Comparison of ENCODE assay signal across 20 mouse cellular contexts in the genomic region with DNA sequence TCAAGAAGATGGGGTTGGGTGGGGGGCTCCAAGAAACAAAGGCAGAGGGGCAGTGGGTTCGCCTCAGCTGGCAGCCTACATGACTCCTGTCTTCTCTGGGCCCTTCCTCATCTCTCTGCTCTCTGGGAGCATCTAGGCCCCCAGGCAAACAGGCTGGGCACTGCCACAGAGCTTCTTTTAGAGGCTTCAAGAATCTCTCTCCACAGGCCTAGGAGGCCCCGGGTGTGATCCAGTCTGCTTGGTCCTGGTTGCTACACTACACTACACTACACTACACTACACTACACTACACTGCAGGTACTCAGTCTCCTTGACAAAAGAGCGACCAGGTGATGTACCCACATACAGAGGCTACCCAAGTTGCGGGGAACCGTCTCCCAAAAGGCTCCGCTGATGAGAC. TPM values are rescaled to one million over a fixed set of nuclear protein-coding genes. Genes with fewer than 3 reads are reported as not detected.
DNase-seq lines count a peak whose midpoint lies in the region; ATAC-seq and TF ChIP-seq lines count a peak whose summit lies in the region.
"Had no signal": no experiment of that assay in that cellular context is flagged by ENCODE, and none has a peak within 500 bp of the region (broad histone marks: within the 10 kb centered on the region; RNA-seq: fewer than 3 reads in every experiment).

No protein-coding gene starts in this region.

- H3K9ac ChIP-seq in forebrain, embryonic 12.5 days: 0 out of 2 replicates have a peak overlapping the region, but pooled peaks have one; percentile 25
- H3K9ac ChIP-seq in forebrain, embryonic 15.5 days (replicated peaks): no peak overlapping the region
- H3K9ac ChIP-seq in hindbrain, postnatal 0 days (replicated peaks; ENCODE audit: low read length): peak overlapping the region; percentile 24; the same call in 1 of the 2 replicates
- peak overlapping the region; percentile 54 for H3K9ac ChIP-seq in midbrain, postnatal 0 days (replicated peaks; ENCODE audit: low read length, poor library complexity, severe bottlenecking)
- H3K9ac ChIP-seq: kidney, embryonic 15.5 days; liver, embryonic 13.5 days had no signal

- no peak for ATAC-seq in forebrain, embryonic 12.5 days (ENCODE audit: low FRiP score)
- ATAC-seq in forebrain, embryonic 15.5 days (replicated peaks): no peak
- ATAC-seq in hindbrain, postnatal 0 days: no peak
- ATAC-seq in midbrain, postnatal 0 days (ENCODE audit: low FRiP score): no peak

- peak overlapping the region; percentile 63 for H3K27ac ChIP-seq in forebrain, embryonic 12.5 days
- H3K27ac ChIP-seq in forebrain, embryonic 15.5 days (replicated peaks): no peak overlapping the region
- H3K27ac ChIP-seq in hindbrain, postnatal 0 days: peak overlapping the region; percentile 45; the same call in 1 of the 2 replicates
- peak overlapping the region; percentile 68 for H3K27ac ChIP-seq in midbrain, postnatal 0 days (ENCODE audit: low read depth, low read length)
- H3K27ac ChIP-seq: kidney, embryonic 15.5 days; liver, embryonic 13.5 days had no signal

- WGBS in forebrain, embryonic 12.5 days: 26% methylated on average over 6 of the region's 6 CpGs
- 28% methylated on average over 6 of the region's 6 CpGs for WGBS in forebrain, embryonic 15.5 days
- 8% methylated on average over 6 of the region's 6 CpGs for WGBS in hindbrain, postnatal 0 days
- WGBS in midbrain, postnatal 0 days: 11% methylated on average over 6 of the region's 6 CpGs

- H3K27me3 ChIP-seq in forebrain, embryonic 12.5 days: peaks cover 98% of the 10 kb centered on the region
- H3K27me3 ChIP-seq in forebrain, embryonic 15.5 days: peaks cover 80% of the 10 kb centered on the region
- peaks cover 65% of the 10 kb centered on the region for H3K27me3 ChIP-seq in hindbrain, postnatal 0 days (ENCODE audit: insufficient read depth, low read length)
- peaks cover 46% of the 10 kb centered on the region for H3K27me3 ChIP-seq in midbrain, postnatal 0 days (ENCODE audit: insufficient read depth, low read length)

- H3K4me3 ChIP-seq in forebrain, embryonic 12.5 days (replicated peaks): peak overlapping the region; percentile 23
- 0 out of 2 replicates have a peak overlapping the region, but pooled peaks have one; percentile 7 for H3K4me3 ChIP-seq in forebrain, embryonic 15.5 days
- peak overlapping the region; percentile 46 for H3K4me3 ChIP-seq in hindbrain, postnatal 0 days (ENCODE audit: low read length)
- H3K4me3 ChIP-seq in midbrain, postnatal 0 days (ENCODE audit: low read depth, low read length): peak overlapping the region; percentile 51
- H3K4me3 ChIP-seq: kidney, embryonic 15.5 days; liver, embryonic 13.5 days; myocyte had no signal

- no peak for DNase-seq in hindbrain, postnatal 0 days (ENCODE audit: low spot score)
- no peak for DNase-seq in midbrain, postnatal 0 days (ENCODE audit: low spot score)
- DNase-seq in MN1 (ENCODE audit: low spot score): no peak
- DNase-seq in B cell, adult 2 months: no peak
- DNase-seq in ovary, postnatal 10 days (ENCODE audit: low spot score): no peak
- DNase-seq: cerebellum, adult 9-10 months; gastrocnemius, postnatal 25 days; liver, embryonic 13.5 days; right cerebral cortex, postnatal 14 days; thymus, postnatal 14 days had no signal

- no peaks in the 10 kb centered on the region for H3K36me3 ChIP-seq in forebrain, embryonic 12.5 days (replicated peaks)
- H3K36me3 ChIP-seq in forebrain, embryonic 15.5 days: no peaks in the 10 kb centered on the region
- no peaks in the 10 kb centered on the region for H3K36me3 ChIP-seq in hindbrain, postnatal 0 days (ENCODE audit: insufficient read depth, low read length)
- no peaks in the 10 kb centered on the region for H3K36me3 ChIP-seq in midbrain, postnatal 0 days (ENCODE audit: insufficient read depth, low read length)
- H3K36me3 ChIP-seq: kidney, embryonic 15.5 days; liver, embryonic 13.5 days had no signal

- H3K4me2 ChIP-seq in forebrain, embryonic 12.5 days: peak overlapping the region; percentile 43
- H3K4me2 ChIP-seq in forebrain, embryonic 15.5 days (replicated peaks): no peak overlapping the region
- peak overlapping the region; percentile 61 for H3K4me2 ChIP-seq in hindbrain, postnatal 0 days (ENCODE audit: low read depth, low read length)
- peak overlapping the region; percentile 57 for H3K4me2 ChIP-seq in midbrain, postnatal 0 days (ENCODE audit: low read depth, low read length, poor library complexity, severe bottlenecking)
- H3K4me2 ChIP-seq: kidney, embryonic 15.5 days; liver, embryonic 13.5 days had no signal

- TF ChIP-seq CTCF in hindbrain, postnatal 0 days (IDR thresholded peaks at IDR 0.05; ENCODE audit: low read depth): no peak
- TF ChIP-seq CTCF in midbrain, postnatal 0 days (IDR thresholded peaks at IDR 0.05): no peak

- peaks cover 41% of the 10 kb centered on the region for H3K4me1 ChIP-seq in forebrain, embryonic 12.5 days
- H3K4me1 ChIP-seq in forebrain, embryonic 15.5 days: peaks cover 30% of the 10 kb centered on the region
- no peaks in the 10 kb centered on the region for H3K4me1 ChIP-seq in hindbrain, postnatal 0 days (ENCODE audit: insufficient read depth, low read length)
- no peaks in the 10 kb centered on the region for H3K4me1 ChIP-seq in midbrain, postnatal 0 days (ENCODE audit: insufficient read depth, low read length)
- H3K4me1 ChIP-seq: liver, embryonic 13.5 days had no signal

- H3K9me3 ChIP-seq in forebrain, embryonic 12.5 days: no peaks in the 10 kb centered on the region
- H3K9me3 ChIP-seq in forebrain, embryonic 15.5 days: no peaks in the 10 kb centered on the region
- H3K9me3 ChIP-seq in hindbrain, postnatal 0 days (ENCODE audit: low read length): no peaks in the 10 kb centered on the region
- H3K9me3 ChIP-seq in midbrain, postnatal 0 days (ENCODE audit: low read length): no peaks in the 10 kb centered on the region
- H3K9me3 ChIP-seq: kidney, embryonic 15.5 days; liver, embryonic 13.5 days had no signal

RNA-seq across cellular contexts. Expression of a gene that starts 1.8 kb away (rescaled TPM):
- polyA plus RNA-seq in forebrain, embryonic 12.5 days (2016; fragmentation: Nextera tagmentation; extraction: Ambion mirVana): 23.8 and 26.6 TPM in 2 replicates
- 6.3 and 7.0 TPM in 2 replicates for polyA plus RNA-seq in forebrain, embryonic 15.5 days (2015; fragmentation: Nextera tagmentation; extraction: Ambion mirVana)
- 26.2 and 31.0 TPM in 2 replicates for total RNA-seq in hindbrain, postnatal 0 days (2014; rRNA removed)
- polyA plus RNA-seq in hindbrain, postnatal 0 days (2015; fragmentation: Nextera tagmentation; extraction: Ambion mirVana): 14.0 and 15.2 TPM in 2 replicates
- 27.0 and 30.3 TPM in 2 replicates for total RNA-seq in midbrain, postnatal 0 days (2014; rRNA removed)
- 13.9 and 14.7 TPM in 2 replicates for polyA plus RNA-seq in midbrain, postnatal 0 days (2015; fragmentation: Nextera tagmentation; extraction: Ambion mirVana)
- total RNA-seq: adrenal gland, postnatal 4 days; gastrocnemius, postnatal 25 days; heart, adult 8-10 months; megakaryocyte progenitor cell, adult 5-6 weeks had no signal
- polyA plus RNA-seq: heart, embryonic 16.5 days; kidney, embryonic 15.5 days; limb, embryonic 11.5 days; liver, embryonic 13.5 days; lung, embryonic 16.5 days; myocyte had no signal

RNA-seq across cellular contexts. Expression of a gene that starts 42.9 kb away (rescaled TPM):
- 4.5 and 5.1 TPM in 2 replicates for polyA plus RNA-seq in forebrain, embryonic 12.5 days (2016; fragmentation: Nextera tagmentation; extraction: Ambion mirVana)
- 2.3 and 2.6 TPM in 2 replicates for polyA plus RNA-seq in forebrain, embryonic 15.5 days (2015; fragmentation: Nextera tagmentation; extraction: Ambion mirVana)
- 4.6 and 6.0 TPM in 2 replicates for total RNA-seq in hindbrain, postnatal 0 days (2014; rRNA removed)
- 7.8 and 8.1 TPM in 2 replicates for polyA plus RNA-seq in hindbrain, postnatal 0 days (2015; fragmentation: Nextera tagmentation; extraction: Ambion mirVana)
- 3.4 and 4.4 TPM in 2 replicates for total RNA-seq in midbrain, postnatal 0 days (2014; rRNA removed)
- polyA plus RNA-seq in midbrain, postnatal 0 days (2015; fragmentation: Nextera tagmentation; extraction: Ambion mirVana): 5.8 and 6.0 TPM in 2 replicates

RNA-seq across cellular contexts. Expression of a gene that starts 46.6 kb away (rescaled TPM):
- polyA plus RNA-seq in forebrain, embryonic 12.5 days (2016; fragmentation: Nextera tagmentation; extraction: Ambion mirVana): not detected in 2 replicates
- not detected in 2 replicates for polyA plus RNA-seq in forebrain, embryonic 15.5 days (2015; fragmentation: Nextera tagmentation; extraction: Ambion mirVana)
- total RNA-seq in hindbrain, postnatal 0 days (2014; rRNA removed): 0.50 TPM in 1 of 2 replicates, not detected in the other
- 0.20 and 0.59 TPM in 2 replicates for polyA plus RNA-seq in hindbrain, postnatal 0 days (2015; fragmentation: Nextera tagmentation; extraction: Ambion mirVana)
- not detected in 2 replicates for total RNA-seq in midbrain, postnatal 0 days (2014; rRNA removed)
- 0.17 and 0.23 TPM in 2 replicates for polyA plus RNA-seq in midbrain, postnatal 0 days (2015; fragmentation: Nextera tagmentation; extraction: Ambion mirVana)
- total RNA-seq: gastrocnemius, postnatal 25 days; megakaryocyte progenitor cell, adult 5-6 weeks had no signal
- polyA plus RNA-seq: kidney, embryonic 15.5 days; limb, embryonic 11.5 days; liver, embryonic 13.5 days; lung, embryonic 16.5 days; myocyte had no signal
